19 mouse cellular contexts compared by ENCODE assay signal in genomic region chr9:7336740-7337483, GRCm38 (mm10). TPM values are rescaled to one million over a fixed set of nuclear protein-coding genes. Genes with fewer than 3 reads are reported as not detected.
DNase-seq lines count a peak whose midpoint lies in the region; ATAC-seq and TF ChIP-seq lines count a peak whose summit lies in the region.
"Had no signal": no experiment of that assay in that cellular context is flagged by ENCODE, and none has a peak within 500 bp of the region (broad histone marks: within the 10 kb centered on the region; RNA-seq: fewer than 3 reads in every experiment).

No protein-coding gene starts in this region.

- TF ChIP-seq CTCF in spleen, adult 2 months (IDR thresholded peaks at IDR 0.05; ENCODE audit: extremely low read depth, insufficient read depth, insufficient read length, insufficient replicate concordance): no peak

- no peak overlapping the region for H3K9ac ChIP-seq in kidney, embryonic 15.5 days
- H3K9ac ChIP-seq: embryonic facial prominence, embryonic 12.5 days; liver, embryonic 13.5 days; neural tube, embryonic 13.5 days had no signal

- no peak for DNase-seq in kidney, adult 9 months
- DNase-seq in spleen, adult 2 months (ENCODE audit: low read depth in 1 of 2, low spot score in 2 of 2): no peak
- DNase-seq in spleen, postnatal 14 days (ENCODE audit: low spot score in 2 of 2): no peak
- no peak for DNase-seq in left cerebral cortex, adult 11 months (ENCODE audit: low spot score)
- no peak for DNase-seq in thymus, postnatal 25 days
- DNase-seq: adrenal gland, adult 8-10 months; cerebellum, postnatal 10 days; gastrocnemius, postnatal 14 days; liver, embryonic 13.5 days; thymus, postnatal 36 days had no signal

- no peaks in the 10 kb centered on the region for H3K27me3 ChIP-seq in kidney, embryonic 15.5 days
- H3K27me3 ChIP-seq in spleen, adult 2 months (ENCODE audit: control insufficient read depth, insufficient read depth, low read length): no peaks in the 10 kb centered on the region
- H3K27me3 ChIP-seq: embryonic facial prominence, embryonic 12.5 days; liver, embryonic 13.5 days; neural tube, embryonic 13.5 days had no signal

- H3K36me3 ChIP-seq in kidney, embryonic 15.5 days: no peaks in the 10 kb centered on the region
- no peaks in the 10 kb centered on the region for H3K36me3 ChIP-seq in spleen, adult 2 months (ENCODE audit: control insufficient read depth, insufficient read depth, low read length)
- H3K36me3 ChIP-seq in macrophage (ENCODE audit: inconsistent target): no peaks in the 10 kb centered on the region
- H3K36me3 ChIP-seq: embryonic facial prominence, embryonic 12.5 days; G1E; liver, embryonic 13.5 days; neural tube, embryonic 13.5 days had no signal

- TF ChIP-seq POLR2A in spleen, adult 2 months (IDR thresholded peaks at IDR 0.05; ENCODE audit: low read depth, low read length): no peak

- no peak overlapping the region for H3K4me2 ChIP-seq in kidney, embryonic 15.5 days
- H3K4me2 ChIP-seq: embryonic facial prominence, embryonic 12.5 days; heart, embryonic 11.5 days; liver, embryonic 13.5 days; neural tube, embryonic 13.5 days had no signal

- H3K27ac ChIP-seq in kidney, embryonic 15.5 days: no peak overlapping the region; the same call in 1 of the 2 replicates
- H3K27ac ChIP-seq in spleen, adult 2 months (ENCODE audit: insufficient read depth, low read length): peak overlapping the region; percentile 55
- peak overlapping the region; percentile 91 for H3K27ac ChIP-seq in macrophage
- H3K27ac ChIP-seq: embryonic facial prominence, embryonic 12.5 days; liver, embryonic 13.5 days; neural tube, embryonic 13.5 days had no signal

- no peak overlapping the region for H3K4me3 ChIP-seq in kidney, embryonic 15.5 days (replicated peaks)
- no peak overlapping the region for H3K4me3 ChIP-seq in spleen, adult 2 months (ENCODE audit: extremely low read depth, insufficient read depth, insufficient read length)
- H3K4me3 ChIP-seq in macrophage (ENCODE audit: inconsistent target): no peak overlapping the region
- H3K4me3 ChIP-seq: embryonic facial prominence, embryonic 12.5 days; liver, embryonic 13.5 days; neural tube, embryonic 13.5 days had no signal

- H3K9me3 ChIP-seq in kidney, embryonic 15.5 days (replicated peaks): no peaks in the 10 kb centered on the region
- H3K9me3 ChIP-seq: embryonic facial prominence, embryonic 12.5 days; G1E; liver, embryonic 13.5 days; neural tube, embryonic 13.5 days had no signal

- peak; percentile 27; the same call in 1 of the 2 replicates for ATAC-seq in kidney, embryonic 15.5 days (replicated peaks; ENCODE audit: low FRiP score)

- H3K4me1 ChIP-seq in kidney, embryonic 15.5 days: no peaks in the 10 kb centered on the region
- peaks cover 6% of the 10 kb centered on the region for H3K4me1 ChIP-seq in spleen, adult 2 months (ENCODE audit: control insufficient read depth, insufficient read depth, insufficient read length)
- H3K4me1 ChIP-seq: embryonic facial prominence, embryonic 12.5 days; liver, embryonic 13.5 days; neural tube, embryonic 13.5 days had no signal

- no peaks in the 10 kb centered on the region for H3K79me2 ChIP-seq in macrophage (ENCODE audit: inconsistent target)

RNA-seq across cellular contexts. Expression of gene Mmp12, which starts 7.3 kb away (rescaled TPM):
- not detected in 2 replicates for polyA plus RNA-seq in kidney, embryonic 15.5 days (2015; fragmentation: Nextera tagmentation; extraction: Ambion mirVana)
- 1.4 and 1.5 TPM in 2 replicates for polyA plus RNA-seq in spleen, adult 2 months (2012; rRNA removed)
- total RNA-seq in macrophage (2018; cell fraction: chromatin; rRNA removed): 100 to 1,000 TPM in 7 of 26 experiments, 10 to 100 TPM in 6, 1 to 10 TPM in 12, under 1 TPM in 1; 0.49 to 300 (median 22.2) TPM
- total RNA-seq in macrophage (2018; cell fraction: cytosol; rRNA removed): 100 to 1,000 TPM in 13 of 26 experiments, 10 to 100 TPM in 13; 11.5 to 266 (median 97.9) TPM
- 100 to 1,000 TPM in 12 of 26 experiments, 10 to 100 TPM in 10, 1 to 10 TPM in 4; 7.7 to 380 (median 52.3) TPM for total RNA-seq in macrophage (2018; cell fraction: nucleus; rRNA removed)
- 54.9 to 462 TPM (median 339 TPM) in 3 replicates for polyA plus RNA-seq in macrophage (2018)
- total RNA-seq: gastrocnemius, postnatal 14 days; left cerebral cortex, postnatal 25 days had no signal
- polyA plus RNA-seq: embryonic facial prominence, embryonic 12.5 days; G1E; heart, embryonic 11.5 days; kidney, embryonic 16.5 days; liver, embryonic 13.5 days; neural tube, embryonic 13.5 days had no signal

RNA-seq across cellular contexts. Expression of gene Mmp1b, which starts 50.9 kb away (rescaled TPM):
- polyA plus RNA-seq in kidney, embryonic 15.5 days (2015; fragmentation: Nextera tagmentation; extraction: Ambion mirVana): not detected in 2 replicates
- not detected in 2 replicates for polyA plus RNA-seq in spleen, adult 2 months (2012; rRNA removed)
- not detected for total RNA-seq in macrophage (2018; cell fraction: chromatin; rRNA removed)
- not detected for total RNA-seq in macrophage (2018; cell fraction: cytosol; rRNA removed)
- total RNA-seq in macrophage (2018; cell fraction: nucleus; rRNA removed): under 1 TPM in 1 of 26 experiments, not detected in 25; 0.62 TPM
- polyA plus RNA-seq in macrophage (2018): not detected in 3 replicates
- total RNA-seq: adrenal gland, adult 8-10 months; G1E; gastrocnemius, postnatal 14 days; heart, postnatal 25 days; left cerebral cortex, postnatal 25 days had no signal
- polyA plus RNA-seq: embryonic facial prominence, embryonic 12.5 days; G1E; heart, embryonic 11.5 days; kidney, embryonic 16.5 days; liver, embryonic 13.5 days; neural tube, embryonic 13.5 days had no signal

Comparison
In these comparisons a context has a peak if more than half of its experiments do, and no peak if none do; other contexts are left out.
1. RNA of gene Mmp12, which starts 7.3 kb away (polyA plus RNA-seq): 54.9 to 462 TPM in macrophage; 1.4 to 1.5 TPM in spleen, adult 2 months and not detected in kidney, embryonic 15.5 days; every median in the first group is over 10 times any median in the second.